Mouse (Mus musculus) stomach, postnatal 0 days (tissue): ENCODE data around the gene Mis18bp1.

Experiments used
- CTCF ChIP-seq: IDR thresholded peaks from 2 replicates; pipeline ENCODE4 v1.5.1; 2016; ENCODE audit warnings: antibody characterized with exemption, low read depth, mild to moderate bottlenecking, moderate library complexity
- EP300 ChIP-seq: optimal IDR thresholded peaks from 2 replicates; pipeline ENCODE3; 2016; ENCODE audit warnings: antibody characterized with exemption

DNA sequence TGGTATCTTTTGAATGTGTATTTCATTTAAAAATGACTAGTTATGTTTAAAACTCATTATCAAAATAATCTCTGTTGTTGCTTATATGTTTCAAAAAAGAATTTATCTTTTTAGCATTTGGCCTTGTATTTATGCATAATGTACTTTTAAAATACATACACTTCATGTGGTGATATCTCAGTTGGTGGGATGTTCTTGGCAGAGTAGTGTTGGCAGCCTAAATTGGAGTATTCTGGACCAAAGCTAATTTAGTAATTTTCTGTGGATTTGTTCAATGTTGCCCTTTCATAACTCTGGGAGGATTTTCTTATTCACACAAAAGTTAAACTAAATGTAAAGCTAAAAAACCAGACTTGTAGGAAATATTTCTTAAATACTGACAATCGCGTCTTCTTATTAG, 29.4 kb upstream of the Mis18bp1 start:
- TF ChIP-seq CTCF: no peak
- no peak for TF ChIP-seq EP300
